Mouse (Mus musculus): Measurements from ENCODE around the gene Jmjd7. TPM values are rescaled to one million over a fixed set of nuclear protein-coding genes. Genes with fewer than 3 reads are reported as not detected.

The Jmjd7 gene
- polyA plus RNA-seq, 1 experiment: 18.2 TPM

GRCm38 (mm10) chr2:120059466-120059865 is 32.2 kb downstream of the Jmjd7 start:
- TF ChIP-seq POLR2A (IDR thresholded peaks at IDR 0.05; ENCODE audit: insufficient read depth, low read length) (no peak), CTCF (IDR thresholded peaks at IDR 0.05; ENCODE audit: low read depth, low read length) (no peak), EP300 (IDR thresholded peaks at IDR 0.05; ENCODE audit: insufficient read depth, low read depth, low read length) (no peak)
- H3K27ac ChIP-seq (ENCODE audit: insufficient read depth, low read length): no peak overlapping the region

GRCm38 (mm10) chr2:120060190-120060589 is 32.9 kb downstream of the Jmjd7 start:
- Histone ChIP-seq H3K36me3 (ENCODE audit: control insufficient read depth, insufficient read depth, low read length, poor library complexity, severe bottlenecking) (no peaks in the 10 kb centered on the region), H3K9ac (ENCODE audit: low read depth, poor library complexity, severe bottlenecking) (no peak overlapping the region), H3K4me1 (ENCODE audit: control insufficient read depth, insufficient read depth, low read length) (no peaks in the 10 kb centered on the region), H3K27ac (ENCODE audit: insufficient read depth, low read length) (no peak overlapping the region), H3K9me3 (replicated peaks; ENCODE audit: control insufficient read depth, insufficient read depth, low read length, poor library complexity, severe bottlenecking) (no peaks in the 10 kb centered on the region), H3K4me3 (ENCODE audit: low read depth, low read length) (no peak overlapping the region), H3K27me3 (ENCODE audit: control insufficient read depth, insufficient read depth, low read length, poor library complexity, severe bottlenecking) (no peaks in the 10 kb centered on the region)
- TF ChIP-seq CTCF (IDR thresholded peaks at IDR 0.05; ENCODE audit: low read depth, low read length) (no peak), POLR2A (IDR thresholded peaks at IDR 0.05; ENCODE audit: insufficient read depth, low read length) (no peak), EP300 (IDR thresholded peaks at IDR 0.05; ENCODE audit: insufficient read depth, low read depth, low read length) (no peak)

More at GRCm38 (mm10) chr2:120059466-120059865, 32.2 kb downstream of the Jmjd7 start:
- H3K9me3 ChIP-seq (replicated peaks; ENCODE audit: control insufficient read depth, insufficient read depth, low read length, poor library complexity, severe bottlenecking): no peaks in the 10 kb centered on the region
- no peaks in the 10 kb centered on the region for H3K36me3 ChIP-seq (ENCODE audit: control insufficient read depth, insufficient read depth, low read length, poor library complexity, severe bottlenecking)
- no peak overlapping the region for H3K4me3 ChIP-seq (ENCODE audit: low read depth, low read length)
- no peaks in the 10 kb centered on the region for H3K4me1 ChIP-seq (ENCODE audit: control insufficient read depth, insufficient read depth, low read length)
- H3K27me3 ChIP-seq (ENCODE audit: control insufficient read depth, insufficient read depth, low read length, poor library complexity, severe bottlenecking): no peaks in the 10 kb centered on the region
- H3K9ac ChIP-seq (ENCODE audit: low read depth, poor library complexity, severe bottlenecking): no peak overlapping the region

- TF ChIP-seq POLR2A (IDR thresholded peaks at IDR 0.05; ENCODE audit: insufficient read depth, low read length) (no peak), EP300 (IDR thresholded peaks at IDR 0.05; ENCODE audit: insufficient read depth, low read depth, low read length) (no peak), CTCF (IDR thresholded peaks at IDR 0.05; ENCODE audit: low read depth, low read length) (no peak)
- Histone ChIP-seq H3K4me3 (ENCODE audit: low read depth, low read length) (no peak overlapping the region), H3K4me1 (ENCODE audit: control insufficient read depth, insufficient read depth, low read length) (no peaks in the 10 kb centered on the region), H3K9ac (ENCODE audit: low read depth, poor library complexity, severe bottlenecking) (no peak overlapping the region), H3K27ac (ENCODE audit: insufficient read depth, low read length) (no peak overlapping the region), H3K27me3 (ENCODE audit: control insufficient read depth, insufficient read depth, low read length, poor library complexity, severe bottlenecking) (no peaks in the 10 kb centered on the region), H3K9me3 (replicated peaks; ENCODE audit: control insufficient read depth, insufficient read depth, low read length, poor library complexity, severe bottlenecking) (no peaks in the 10 kb centered on the region), H3K36me3 (ENCODE audit: control insufficient read depth, insufficient read depth, low read length, poor library complexity, severe bottlenecking) (no peaks in the 10 kb centered on the region)
Observed at GRCm38 (mm10) chr2:120060651-120061050, 33.4 kb downstream of the Jmjd7 start.

- Histone ChIP-seq H3K27me3 (ENCODE audit: control insufficient read depth, insufficient read depth, low read length, poor library complexity, severe bottlenecking) (no peaks in the 10 kb centered on the region), H3K9ac (ENCODE audit: low read depth, poor library complexity, severe bottlenecking) (no peak overlapping the region), H3K9me3 (replicated peaks; ENCODE audit: control insufficient read depth, insufficient read depth, low read length, poor library complexity, severe bottlenecking) (no peaks in the 10 kb centered on the region), H3K27ac (ENCODE audit: insufficient read depth, low read length) (no peak overlapping the region), H3K4me3 (ENCODE audit: low read depth, low read length) (no peak overlapping the region), H3K4me1 (ENCODE audit: control insufficient read depth, insufficient read depth, low read length) (no peaks in the 10 kb centered on the region), H3K36me3 (ENCODE audit: control insufficient read depth, insufficient read depth, low read length, poor library complexity, severe bottlenecking) (no peaks in the 10 kb centered on the region)
- no peak for TF ChIP-seq POLR2A (IDR thresholded peaks at IDR 0.05; ENCODE audit: insufficient read depth, low read length)
- no peak for TF ChIP-seq EP300 (IDR thresholded peaks at IDR 0.05; ENCODE audit: insufficient read depth, low read depth, low read length)
- TF ChIP-seq CTCF (IDR thresholded peaks at IDR 0.05; ENCODE audit: low read depth, low read length): no peak
Observed at GRCm38 (mm10) chr2:120062248-120062647, 35.0 kb downstream of the Jmjd7 start.

GRCm38 (mm10) chr2:120064639-120065038 is 37.4 kb downstream of the Jmjd7 start:
- no peak overlapping the region for H3K9ac ChIP-seq (ENCODE audit: low read depth, poor library complexity, severe bottlenecking)
- H3K4me3 ChIP-seq (ENCODE audit: low read depth, low read length): no peak overlapping the region
- no peak for TF ChIP-seq EP300 (IDR thresholded peaks at IDR 0.05; ENCODE audit: insufficient read depth, low read depth, low read length)
- no peak for TF ChIP-seq POLR2A (IDR thresholded peaks at IDR 0.05; ENCODE audit: insufficient read depth, low read length)
- peak; percentile 28 for TF ChIP-seq CTCF (IDR thresholded peaks at IDR 0.05; ENCODE audit: low read depth, low read length)
- H3K9me3 ChIP-seq (replicated peaks; ENCODE audit: control insufficient read depth, insufficient read depth, low read length, poor library complexity, severe bottlenecking): no peaks in the 10 kb centered on the region
- no peak overlapping the region for H3K27ac ChIP-seq (ENCODE audit: insufficient read depth, low read length)
- H3K36me3 ChIP-seq (ENCODE audit: control insufficient read depth, insufficient read depth, low read length, poor library complexity, severe bottlenecking): no peaks in the 10 kb centered on the region
- no peaks in the 10 kb centered on the region for H3K4me1 ChIP-seq (ENCODE audit: control insufficient read depth, insufficient read depth, low read length)
- no peaks in the 10 kb centered on the region for H3K27me3 ChIP-seq (ENCODE audit: control insufficient read depth, insufficient read depth, low read length, poor library complexity, severe bottlenecking)

- Histone ChIP-seq H3K4me1 (ENCODE audit: control insufficient read depth, insufficient read depth, low read length) (no peaks in the 10 kb centered on the region), H3K27me3 (ENCODE audit: control insufficient read depth, insufficient read depth, low read length, poor library complexity, severe bottlenecking) (no peaks in the 10 kb centered on the region), H3K36me3 (ENCODE audit: control insufficient read depth, insufficient read depth, low read length, poor library complexity, severe bottlenecking) (no peaks in the 10 kb centered on the region), H3K9me3 (replicated peaks; ENCODE audit: control insufficient read depth, insufficient read depth, low read length, poor library complexity, severe bottlenecking) (no peaks in the 10 kb centered on the region), H3K4me3 (ENCODE audit: low read depth, low read length) (no peak overlapping the region), H3K9ac (ENCODE audit: low read depth, poor library complexity, severe bottlenecking) (no peak overlapping the region), H3K27ac (ENCODE audit: insufficient read depth, low read length) (no peak overlapping the region)
- TF ChIP-seq POLR2A (IDR thresholded peaks at IDR 0.05; ENCODE audit: insufficient read depth, low read length): no peak
- TF ChIP-seq CTCF (IDR thresholded peaks at IDR 0.05; ENCODE audit: low read depth, low read length): no peak
- TF ChIP-seq EP300 (IDR thresholded peaks at IDR 0.05; ENCODE audit: insufficient read depth, low read depth, low read length): no peak
Observed at GRCm38 (mm10) chr2:120065243-120065642, 38.0 kb downstream of the Jmjd7 start.
